Mouse (Mus musculus): ENCODE results near the gene C2cd2.
"Not testable (repeated sequence)": the region's sequence is repeated elsewhere in the genome, so short reads cannot be mapped to it uniquely, and the experiment has no call there.

C2cd2 gene

GRCm38 (mm10) chr16:97962151-97962948 is at the start of gene C2cd2, which contains the start of gene Zbtb21:
Gene C2cd2 (minus strand): TSS chr16:97962598.
Gene Zbtb21 (minus strand): TSS chr16:97962622.
- peak; percentile 97 for DNase-seq (ENCODE audit: low spot score)

- DNase-seq (ENCODE audit: low spot score) = not testable (repeated sequence)
Measured at GRCm38 (mm10) chr16:97997383-97997731, 35.0 kb upstream of the C2cd2 start.

- DNase-seq (ENCODE audit: low spot score) = peak; percentile 93
Measured at GRCm38 (mm10) chr16:97996616-97997382, 34.4 kb upstream of the C2cd2 start, which contains the start of gene B230307C23Rik. Gene B230307C23Rik (plus strand): TSS chr16:97997315.

GRCm38 (mm10) chr16:97995849-97996615 is 33.6 kb upstream of the C2cd2 start:
- peak; percentile 20 for DNase-seq (ENCODE audit: low spot score)

- not testable (repeated sequence) for DNase-seq (ENCODE audit: low spot score)
Measured at GRCm38 (mm10) chr16:97992477-97992876, 30.1 kb upstream of the C2cd2 start.

GRCm38 (mm10) chr16:97991517-97991916 is 29.1 kb upstream of the C2cd2 start:
- DNase-seq (ENCODE audit: low spot score) = no peak

- DNase-seq (ENCODE audit: low spot score) = no peak
Measured at GRCm38 (mm10) chr16:97984589-97984988, 22.2 kb upstream of the C2cd2 start.

- DNase-seq (ENCODE audit: low spot score) = no peak
Measured at GRCm38 (mm10) chr16:97981362-97981761, 19.0 kb upstream of the C2cd2 start.

GRCm38 (mm10) chr16:97977722-97978121 is 15.3 kb upstream of the C2cd2 start:
- no peak for DNase-seq (ENCODE audit: low spot score)

- no peak for DNase-seq (ENCODE audit: low spot score)
Measured at GRCm38 (mm10) chr16:97977277-97977676, 14.9 kb upstream of the C2cd2 start.

GRCm38 (mm10) chr16:97963956-97964540 is 1.6 kb upstream of the C2cd2 start:
- DNase-seq (ENCODE audit: low spot score) = no peak

GRCm38 (mm10) chr16:97961381-97962150 is 832 bp downstream of the C2cd2 start:
- DNase-seq (ENCODE audit: low spot score) = peak; percentile 11

- DNase-seq (ENCODE audit: low spot score) = no peak
Measured at GRCm38 (mm10) chr16:97960348-97960747, 2.0 kb downstream of the C2cd2 start.

GRCm38 (mm10) chr16:97958401-97958973 is 3.9 kb downstream of the C2cd2 start:
- DNase-seq (ENCODE audit: low spot score) = no peak

- no peak for DNase-seq (ENCODE audit: low spot score)
Measured at GRCm38 (mm10) chr16:97957626-97958025, 4.8 kb downstream of the C2cd2 start.

GRCm38 (mm10) chr16:97956011-97956410 is 6.4 kb downstream of the C2cd2 start:
- no peak for DNase-seq (ENCODE audit: low spot score)

- no peak for DNase-seq (ENCODE audit: low spot score)
Measured at GRCm38 (mm10) chr16:97953300-97953699, 9.1 kb downstream of the C2cd2 start.

- no peak for DNase-seq (ENCODE audit: low spot score)
Measured at GRCm38 (mm10) chr16:97952801-97953200, 9.6 kb downstream of the C2cd2 start.

- DNase-seq (ENCODE audit: low spot score) = no peak
Measured at GRCm38 (mm10) chr16:97952371-97952770, 10.0 kb downstream of the C2cd2 start.

- DNase-seq (ENCODE audit: low spot score) = no peak
Measured at GRCm38 (mm10) chr16:97950061-97950460, 12.3 kb downstream of the C2cd2 start.

GRCm38 (mm10) chr16:97948836-97949235 is 13.6 kb downstream of the C2cd2 start:
- no peak for DNase-seq (ENCODE audit: low spot score)

Data from lung, postnatal 25 days (tissue).